Mouse (Mus musculus): ENCODE measurements around the gene Slc35f3. TPM values are rescaled to one million over a fixed set of nuclear protein-coding genes. Genes with fewer than 3 reads are reported as not detected.

The Slc35f3 gene
- polyA plus RNA-seq, 1 experiment, result not detected

GRCm38 (mm10) chr8:126326136-126326535 is 27.8 kb downstream of the Slc35f3 start:
- no peak for TF ChIP-seq POLR2A (IDR thresholded peaks at IDR 0.05; ENCODE audit: low read depth, low read length)
- TF ChIP-seq CTCF (IDR thresholded peaks at IDR 0.05; ENCODE audit: borderline replicate concordance, insufficient read depth, low read length), result no peak
- Histone ChIP-seq H3K27ac (ENCODE audit: insufficient read depth, low read length) (no peak overlapping the region), H3K4me1 (ENCODE audit: control insufficient read depth, insufficient read depth, low read length) (no peaks in the 10 kb centered on the region), H3K4me3 (ENCODE audit: insufficient read depth, low read length) (no peak overlapping the region)

DNA sequence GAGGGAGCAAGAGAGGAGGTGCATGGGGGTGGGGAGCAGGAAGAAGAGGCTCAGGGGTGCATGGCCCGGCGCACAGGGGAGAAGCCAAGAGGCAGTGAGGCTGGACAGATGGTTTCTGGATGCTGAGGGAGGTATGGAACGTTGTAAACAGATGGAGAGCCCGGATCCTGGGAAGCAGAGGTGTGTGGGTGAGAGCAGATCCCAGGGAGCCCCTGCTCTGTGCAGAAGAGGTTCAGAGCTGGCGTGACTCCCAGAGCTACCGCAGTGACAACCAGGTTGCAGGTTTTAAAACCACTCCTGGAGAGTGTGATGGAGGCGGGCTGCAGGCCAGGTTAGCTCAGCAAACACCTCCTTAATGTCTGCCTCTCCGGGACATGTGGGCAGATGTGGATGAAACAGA is 28.4 kb downstream of the Slc35f3 start:
- Histone ChIP-seq H3K4me3 (ENCODE audit: insufficient read depth, low read length) (no peak overlapping the region), H3K27ac (ENCODE audit: insufficient read depth, low read length) (no peak overlapping the region), H3K4me1 (ENCODE audit: control insufficient read depth, insufficient read depth, low read length) (no peaks in the 10 kb centered on the region)
- no peak for TF ChIP-seq POLR2A (IDR thresholded peaks at IDR 0.05; ENCODE audit: low read depth, low read length)
- no peak for TF ChIP-seq CTCF (IDR thresholded peaks at IDR 0.05; ENCODE audit: borderline replicate concordance, insufficient read depth, low read length)

GRCm38 (mm10) chr8:126327786-126328185 is 29.4 kb downstream of the Slc35f3 start:
- no peak overlapping the region for H3K4me3 ChIP-seq (ENCODE audit: insufficient read depth, low read length)
- TF ChIP-seq CTCF (IDR thresholded peaks at IDR 0.05; ENCODE audit: borderline replicate concordance, insufficient read depth, low read length) (no peak), POLR2A (IDR thresholded peaks at IDR 0.05; ENCODE audit: low read depth, low read length) (no peak)

GRCm38 (mm10) chr8:126338864-126339263 is 40.5 kb downstream of the Slc35f3 start:
- TF ChIP-seq CTCF (IDR thresholded peaks at IDR 0.05; ENCODE audit: borderline replicate concordance, insufficient read depth, low read length), result no peak
- no peak for TF ChIP-seq POLR2A (IDR thresholded peaks at IDR 0.05; ENCODE audit: low read depth, low read length)
- Histone ChIP-seq H3K4me1 (ENCODE audit: control insufficient read depth, insufficient read depth, low read length) (no peaks in the 10 kb centered on the region), H3K4me3 (ENCODE audit: insufficient read depth, low read length) (no peak overlapping the region), H3K27ac (ENCODE audit: insufficient read depth, low read length) (no peak overlapping the region)

More at GRCm38 (mm10) chr8:126327786-126328185, 29.4 kb downstream of the Slc35f3 start:
- Histone ChIP-seq H3K27ac (ENCODE audit: insufficient read depth, low read length) (no peak overlapping the region), H3K4me1 (ENCODE audit: control insufficient read depth, insufficient read depth, low read length) (no peaks in the 10 kb centered on the region)

DNA sequence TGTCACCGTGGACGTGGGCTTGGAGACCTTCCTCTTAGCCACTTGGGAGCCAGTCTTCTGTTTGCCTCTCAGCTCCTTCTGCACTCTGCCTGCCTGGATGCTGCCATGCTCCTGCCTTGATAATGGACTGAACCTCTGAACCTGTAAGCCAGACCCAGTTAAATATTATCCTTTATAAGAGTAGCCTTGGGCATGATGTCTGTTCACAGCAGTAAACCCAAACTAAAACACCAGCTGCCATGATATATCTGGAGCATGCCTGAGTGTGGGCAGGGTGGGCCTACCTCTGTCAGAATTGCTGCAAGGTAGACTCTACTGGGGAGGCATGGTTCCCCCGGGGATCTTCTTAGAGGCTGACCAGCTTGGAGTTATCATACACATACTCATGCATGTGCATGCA is 41.0 kb downstream of the Slc35f3 start:
- H3K27ac ChIP-seq (ENCODE audit: insufficient read depth, low read length), result no peak overlapping the region
- H3K4me1 ChIP-seq (ENCODE audit: control insufficient read depth, insufficient read depth, low read length), result no peaks in the 10 kb centered on the region
- TF ChIP-seq POLR2A (IDR thresholded peaks at IDR 0.05; ENCODE audit: low read depth, low read length) (no peak), CTCF (IDR thresholded peaks at IDR 0.05; ENCODE audit: borderline replicate concordance, insufficient read depth, low read length) (no peak)
- H3K4me3 ChIP-seq (ENCODE audit: insufficient read depth, low read length), result no peak overlapping the region

DNA sequence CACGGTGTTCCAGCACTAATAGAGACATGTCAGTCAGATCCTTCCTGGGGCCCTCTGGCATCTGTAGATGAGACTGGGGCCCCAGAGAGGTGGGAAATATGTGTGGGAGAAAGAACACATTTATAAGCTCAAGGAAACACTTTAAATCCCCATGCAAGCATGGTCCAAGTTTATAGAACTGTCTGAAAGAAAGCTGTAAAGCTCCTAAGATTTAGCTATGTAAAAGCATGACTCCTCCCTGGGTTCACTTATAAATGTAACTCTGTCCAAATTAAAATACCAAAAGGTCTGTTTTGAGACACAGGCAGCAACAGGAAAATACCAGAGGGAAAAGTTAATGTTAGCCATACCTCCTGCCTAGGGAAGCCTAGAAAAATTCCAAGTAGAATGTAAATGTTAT is 42.8 kb downstream of the Slc35f3 start:
- H3K4me1 ChIP-seq (ENCODE audit: control insufficient read depth, insufficient read depth, low read length), result no peaks in the 10 kb centered on the region
- H3K4me3 ChIP-seq (ENCODE audit: insufficient read depth, low read length), result no peak overlapping the region
- TF ChIP-seq CTCF (IDR thresholded peaks at IDR 0.05; ENCODE audit: borderline replicate concordance, insufficient read depth, low read length) (no peak), POLR2A (IDR thresholded peaks at IDR 0.05; ENCODE audit: low read depth, low read length) (no peak)
- no peak overlapping the region for H3K27ac ChIP-seq (ENCODE audit: insufficient read depth, low read length)

DNA sequence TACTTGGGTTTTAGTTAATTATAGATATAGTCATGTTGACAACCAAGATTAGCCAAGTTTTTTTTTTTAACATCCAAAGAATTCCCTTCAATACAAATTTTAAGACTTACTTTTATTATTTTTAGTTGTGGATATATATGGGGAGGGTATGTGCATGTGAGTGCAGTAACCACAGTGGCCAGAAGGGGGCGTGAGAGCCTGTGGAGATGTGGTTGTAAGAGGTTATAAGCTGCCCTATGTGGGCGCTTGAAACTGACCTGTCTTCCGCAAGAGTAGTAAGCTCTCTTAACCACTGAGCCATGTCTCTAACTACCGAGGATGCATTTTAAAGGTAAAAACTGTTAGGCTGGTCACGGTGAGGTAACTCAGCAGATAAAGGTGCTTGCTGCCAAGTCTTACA is 45.1 kb downstream of the Slc35f3 start:
- TF ChIP-seq POLR2A (IDR thresholded peaks at IDR 0.05; ENCODE audit: low read depth, low read length) (no peak), CTCF (IDR thresholded peaks at IDR 0.05; ENCODE audit: borderline replicate concordance, insufficient read depth, low read length) (no peak)
- no peak overlapping the region for H3K27ac ChIP-seq (ENCODE audit: insufficient read depth, low read length)

DNA sequence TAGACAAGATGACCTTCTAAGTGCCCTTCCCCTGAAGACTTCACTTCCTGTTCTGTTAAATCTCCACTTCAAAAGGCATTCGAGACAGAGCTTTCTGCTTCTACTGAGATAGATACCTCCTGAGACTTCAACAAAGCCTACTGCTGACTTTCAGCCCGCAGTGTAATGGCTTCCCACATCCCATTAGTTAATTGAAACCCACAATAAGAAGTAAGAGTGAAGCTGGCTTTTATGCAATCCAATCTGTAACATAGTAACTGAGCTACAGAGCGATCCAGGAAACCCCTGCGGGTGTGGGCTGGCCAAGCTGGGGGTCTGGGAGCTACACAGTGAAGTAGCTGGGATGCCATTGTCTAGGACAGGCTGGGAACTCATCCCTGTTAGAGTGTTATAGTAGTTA is 46.7 kb downstream of the Slc35f3 start:
- TF ChIP-seq POLR2A (IDR thresholded peaks at IDR 0.05; ENCODE audit: low read depth, low read length) (no peak), CTCF (IDR thresholded peaks at IDR 0.05; ENCODE audit: borderline replicate concordance, insufficient read depth, low read length) (no peak)
- Histone ChIP-seq H3K4me1 (ENCODE audit: control insufficient read depth, insufficient read depth, low read length) (no peaks in the 10 kb centered on the region), H3K27ac (ENCODE audit: insufficient read depth, low read length) (no peak overlapping the region), H3K4me3 (ENCODE audit: insufficient read depth, low read length) (no peak overlapping the region)

More for the DNA sequence above, 45.1 kb downstream of the Slc35f3 start:
- Histone ChIP-seq H3K4me1 (ENCODE audit: control insufficient read depth, insufficient read depth, low read length) (no peaks in the 10 kb centered on the region), H3K4me3 (ENCODE audit: insufficient read depth, low read length) (no peak overlapping the region)

DNA sequence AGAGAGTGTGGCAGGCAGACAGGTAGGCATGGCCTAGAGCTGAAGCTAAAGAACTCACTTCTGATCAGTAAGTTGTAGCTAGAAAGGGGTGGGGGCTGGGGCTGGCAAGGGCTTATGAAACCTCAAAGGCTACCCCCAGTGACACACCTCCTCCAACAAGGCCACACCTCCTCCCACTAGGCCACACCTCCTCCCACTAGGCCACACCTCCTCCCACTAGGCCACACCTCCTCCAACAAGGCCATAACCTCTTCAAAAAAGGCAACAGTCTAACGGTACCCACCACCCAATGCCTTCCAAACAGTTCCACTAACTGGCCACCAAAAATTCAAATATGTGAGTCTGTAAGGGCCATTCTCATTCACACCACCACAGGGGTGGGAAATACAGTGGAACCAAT is 54.9 kb downstream of the Slc35f3 start:
- H3K4me3 ChIP-seq (ENCODE audit: insufficient read depth, low read length), result no peak overlapping the region
- TF ChIP-seq CTCF (IDR thresholded peaks at IDR 0.05; ENCODE audit: borderline replicate concordance, insufficient read depth, low read length), result no peak
- no peak for TF ChIP-seq POLR2A (IDR thresholded peaks at IDR 0.05; ENCODE audit: low read depth, low read length)
- no peak overlapping the region for H3K27ac ChIP-seq (ENCODE audit: insufficient read depth, low read length)
- no peaks in the 10 kb centered on the region for H3K4me1 ChIP-seq (ENCODE audit: control insufficient read depth, insufficient read depth, low read length)

GRCm38 (mm10) chr8:126357946-126358345 is 59.6 kb downstream of the Slc35f3 start:
- H3K4me1 ChIP-seq (ENCODE audit: control insufficient read depth, insufficient read depth, low read length), result no peaks in the 10 kb centered on the region
- TF ChIP-seq CTCF (IDR thresholded peaks at IDR 0.05; ENCODE audit: borderline replicate concordance, insufficient read depth, low read length), result no peak
- no peak for TF ChIP-seq POLR2A (IDR thresholded peaks at IDR 0.05; ENCODE audit: low read depth, low read length)
- no peak overlapping the region for H3K4me3 ChIP-seq (ENCODE audit: insufficient read depth, low read length)
- H3K27ac ChIP-seq (ENCODE audit: insufficient read depth, low read length), result no peak overlapping the region

DNA sequence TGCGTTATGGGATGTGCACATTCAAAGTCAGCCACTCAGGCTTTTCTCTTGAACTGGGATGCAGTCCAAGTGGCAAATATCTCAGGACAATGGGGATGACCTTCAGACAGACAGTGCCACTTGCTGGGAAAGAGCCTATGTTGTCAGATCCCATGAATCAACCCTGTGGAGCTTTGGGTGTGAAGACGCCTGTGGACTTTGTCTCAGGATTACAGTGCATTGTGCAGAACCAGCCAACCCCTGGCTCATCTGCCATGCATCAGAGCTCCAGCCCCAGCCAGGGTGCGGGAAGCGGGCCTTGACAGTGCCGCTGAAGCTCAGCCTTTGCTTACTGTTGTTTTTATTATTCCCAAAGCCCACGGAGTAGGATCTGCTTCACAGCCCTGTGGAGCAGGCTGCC is 60.9 kb downstream of the Slc35f3 start:
- Histone ChIP-seq H3K27ac (ENCODE audit: insufficient read depth, low read length) (no peak overlapping the region), H3K4me1 (ENCODE audit: control insufficient read depth, insufficient read depth, low read length) (no peaks in the 10 kb centered on the region), H3K4me3 (ENCODE audit: insufficient read depth, low read length) (no peak overlapping the region)
- TF ChIP-seq POLR2A (IDR thresholded peaks at IDR 0.05; ENCODE audit: low read depth, low read length) (no peak), CTCF (IDR thresholded peaks at IDR 0.05; ENCODE audit: borderline replicate concordance, insufficient read depth, low read length) (no peak)

Data from embryonic fibroblast, embryonic 13.5 days (primary cell).